Mouse (Mus musculus) C2C12 (cell line): ENCODE measurements around the gene Neurl3.

Experiments used
- CEBPB ChIP-seq: IDR thresholded peaks from one replicate; pipeline ENCODE4 v1.6.1; 2011; ENCODE audit warnings: low read depth, mild to moderate bottlenecking, control low read depth, moderate library complexity
- CTCF ChIP-seq: IDR thresholded peaks from one replicate; pipeline ENCODE4 v1.5.1; 2011; ENCODE audit not compliant: control insufficient read depth, insufficient read depth, insufficient read length
- FOSL1 ChIP-seq: IDR thresholded peaks from one replicate; pipeline ENCODE4 v1.8.0; 2011; ENCODE audit warnings: mild to moderate bottlenecking, low read length; ENCODE audit not compliant: poor library complexity, insufficient read depth, severe bottlenecking
- MAX ChIP-seq: IDR thresholded peaks from one replicate; pipeline ENCODE4 v1.6.1; 2011; ENCODE audit warnings: mild to moderate bottlenecking, control low read depth

GRCm38 (mm10) chr1:36308451-36308901 lies 34.0 kb upstream of the Neurl3 start:
- TF ChIP-seq CTCF = no peak
- TF ChIP-seq FOSL1 = no peak
- no peak for TF ChIP-seq MAX
- no peak for TF ChIP-seq CEBPB
